Mouse (Mus musculus): ENCODE measurements at regions not wholly inside any gene's neighbourhood (a gene's known extent, or its start where the extent isn't known, plus 50 kb on each side); places are given as distances from the start of the nearest gene placed in this dataset.

- no peak for TF ChIP-seq CTCF (IDR thresholded peaks at IDR 0.05; ENCODE audit: borderline replicate concordance, insufficient read depth, low read depth, low read length)
- TF ChIP-seq POLR2A (IDR thresholded peaks at IDR 0.05; ENCODE audit: borderline replicate concordance, insufficient read depth, low read length): no peak
Observed at GRCm38 (mm10) chr5:142329724-142330520, 71.4 kb upstream of the Foxk1 start.

All from cerebellum, adult 2 months (tissue).